Mouse (Mus musculus): ENCODE results near the gene Lrrc20.

DNA sequence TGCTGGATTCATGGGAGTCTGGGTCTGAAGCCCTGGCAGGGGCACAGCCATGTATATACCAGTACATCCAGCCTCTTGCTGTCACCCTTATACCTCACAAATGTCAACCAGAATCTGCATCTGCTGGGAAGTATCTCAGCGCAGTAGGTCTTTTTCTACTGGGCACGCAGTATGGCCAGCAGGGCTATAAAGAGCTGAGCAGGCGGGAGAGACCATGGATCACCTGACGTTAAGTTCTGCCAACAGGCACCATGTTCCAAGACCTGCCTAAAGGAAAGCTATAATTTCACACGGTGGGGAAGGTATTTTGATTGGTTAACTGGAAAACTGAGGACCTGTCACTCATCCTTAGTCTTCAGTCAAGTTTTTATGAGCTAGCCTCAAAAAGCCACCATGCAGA lies 46.6 kb upstream of the Lrrc20 start:
- no peak for TF ChIP-seq POLR2A (IDR thresholded peaks at IDR 0.05; ENCODE audit: borderline replicate concordance, control insufficient read depth, low read depth, low read length)
- TF ChIP-seq CTCF (IDR thresholded peaks at IDR 0.05; ENCODE audit: control insufficient read depth, insufficient read depth, low read length): no peak

Measured in bone marrow, adult 2 months (tissue).